Mouse (Mus musculus): ENCODE data around the gene Cox5a. TPM values are rescaled to one million over a fixed set of nuclear protein-coding genes. Genes with fewer than 3 reads are reported as not detected.
A peak's percentile ranks its signal among the peaks of the same experiment; 100 is the strongest.

Cox5a gene
- total and polyA plus RNA-seq, 2 experiments from 2014 or later = 1,154 to 4,139 TPM

- DNase-seq (ENCODE audit: low spot score) (peak; percentile 68), ATAC-seq (ENCODE audit: insufficient read depth, low read depth) (no peak)
- no peaks in the 10 kb centered on the region for H3K27me3 ChIP-seq (ENCODE audit: control insufficient read depth, insufficient read depth, low read length)
- 8% methylated on average over 3 of the region's 3 CpGs for WGBS
- H3K4me3 ChIP-seq (ENCODE audit: low read depth, low read length) = no peak overlapping the region
- no peaks in the 10 kb centered on the region for H3K36me3 ChIP-seq (replicated peaks; ENCODE audit: control insufficient read depth, insufficient read depth, low read length)
- TF ChIP-seq CTCF (IDR thresholded peaks at IDR 0.05; ENCODE audit: low read depth) (peak; percentile 83), EP300 (IDR thresholded peaks at IDR 0.05; ENCODE audit: low read depth) (no peak)
- no peak overlapping the region for H3K4me2 ChIP-seq (ENCODE audit: low read depth, low read length)
- 0 out of 2 replicates have a peak, but pooled peaks cover 4% of the 10 kb centered on the region for H3K4me1 ChIP-seq (ENCODE audit: control insufficient read depth, insufficient read depth)
- H3K9ac ChIP-seq (replicated peaks; ENCODE audit: low read depth, low read length) = no peak overlapping the region
- H3K27ac ChIP-seq (ENCODE audit: low read depth) = no peak overlapping the region
- no peaks in the 10 kb centered on the region for H3K9me3 ChIP-seq (replicated peaks; ENCODE audit: control insufficient read depth, low read length)
Observed at GRCm38 (mm10) chr9:57517113-57517512, 4.0 kb upstream of the Cox5a start.

GRCm38 (mm10) chr9:57520375-57521055 lies 559 bp upstream of the Cox5a start:
- WGBS = 29% methylated on average over 16 of the region's 16 CpGs
- DNase-seq (ENCODE audit: low spot score) = peak; percentile 14
- Histone ChIP-seq H3K4me3 (ENCODE audit: low read depth, low read length) (peak overlapping the region; percentile 100), H3K4me1 (ENCODE audit: control insufficient read depth, insufficient read depth) (peaks cover 27% of the 10 kb centered on the region; the same call in 1 of the 2 replicates), H3K27me3 (ENCODE audit: control insufficient read depth, insufficient read depth, low read length) (no peaks in the 10 kb centered on the region), H3K27ac (ENCODE audit: low read depth) (peak overlapping the region; percentile 100), H3K4me2 (ENCODE audit: low read depth, low read length) (peak overlapping the region; percentile 60), H3K9me3 (replicated peaks; ENCODE audit: control insufficient read depth, low read length) (no peaks in the 10 kb centered on the region), H3K36me3 (replicated peaks; ENCODE audit: control insufficient read depth, insufficient read depth, low read length) (no peaks in the 10 kb centered on the region), H3K9ac (replicated peaks; ENCODE audit: low read depth, low read length) (peak overlapping the region; percentile 100)
- peak; percentile 16; the same call in 1 of the 2 replicates for TF ChIP-seq CTCF (IDR thresholded peaks at IDR 0.05; ENCODE audit: low read depth)
- TF ChIP-seq EP300 (IDR thresholded peaks at IDR 0.05; ENCODE audit: low read depth) = no peak
- ATAC-seq (ENCODE audit: insufficient read depth, low read depth) = no peak; the same call in 1 of the 2 replicates

GRCm38 (mm10) chr9:57522114-57522860 lies 1.2 kb downstream of the Cox5a start:
- Histone ChIP-seq H3K4me1 (ENCODE audit: control insufficient read depth, insufficient read depth) (peaks cover 38% of the 10 kb centered on the region; the same call in 1 of the 2 replicates), H3K36me3 (replicated peaks; ENCODE audit: control insufficient read depth, insufficient read depth, low read length) (0 out of 2 replicates have a peak, but pooled peaks cover 6% of the 10 kb centered on the region), H3K4me3 (ENCODE audit: low read depth, low read length) (peak overlapping the region; percentile 100), H3K9me3 (replicated peaks; ENCODE audit: control insufficient read depth, low read length) (no peaks in the 10 kb centered on the region), H3K27ac (ENCODE audit: low read depth) (peak overlapping the region; percentile 100), H3K9ac (replicated peaks; ENCODE audit: low read depth, low read length) (peak overlapping the region; percentile 100), H3K27me3 (ENCODE audit: control insufficient read depth, insufficient read depth, low read length) (no peaks in the 10 kb centered on the region), H3K4me2 (ENCODE audit: low read depth, low read length) (peak overlapping the region; percentile 60)
- WGBS = 12% methylated on average over 7 of the region's 7 CpGs
- DNase-seq (ENCODE audit: low spot score) (no peak), ATAC-seq (ENCODE audit: insufficient read depth, low read depth) (no peak)
- TF ChIP-seq CTCF (IDR thresholded peaks at IDR 0.05; ENCODE audit: low read depth) = no peak
- no peak for TF ChIP-seq EP300 (IDR thresholded peaks at IDR 0.05; ENCODE audit: low read depth)

- DNase-seq (ENCODE audit: low spot score) (no peak), ATAC-seq (ENCODE audit: insufficient read depth, low read depth) (no peak)
- Histone ChIP-seq H3K4me2 (ENCODE audit: low read depth, low read length) (peak overlapping the region; percentile 60), H3K9ac (replicated peaks; ENCODE audit: low read depth, low read length) (peak overlapping the region; percentile 100), H3K4me3 (ENCODE audit: low read depth, low read length) (peak overlapping the region; percentile 100), H3K36me3 (replicated peaks; ENCODE audit: control insufficient read depth, insufficient read depth, low read length) (0 out of 2 replicates have a peak, but pooled peaks cover 6% of the 10 kb centered on the region), H3K27me3 (ENCODE audit: control insufficient read depth, insufficient read depth, low read length) (no peaks in the 10 kb centered on the region), H3K4me1 (ENCODE audit: control insufficient read depth, insufficient read depth) (peaks cover 38% of the 10 kb centered on the region; the same call in 1 of the 2 replicates), H3K27ac (ENCODE audit: low read depth) (peak overlapping the region; percentile 100), H3K9me3 (replicated peaks; ENCODE audit: control insufficient read depth, low read length) (no peaks in the 10 kb centered on the region)
- TF ChIP-seq EP300 (IDR thresholded peaks at IDR 0.05; ENCODE audit: low read depth) (no peak), CTCF (IDR thresholded peaks at IDR 0.05; ENCODE audit: low read depth) (no peak)
- WGBS = 56% methylated on average over 4 of the region's 4 CpGs
Observed at GRCm38 (mm10) chr9:57522861-57523246, 1.8 kb downstream of the Cox5a start.

GRCm38 (mm10) chr9:57523754-57524153 lies 2.7 kb downstream of the Cox5a start:
- TF ChIP-seq CTCF (IDR thresholded peaks at IDR 0.05; ENCODE audit: low read depth) = peak; percentile 49
- no peak for TF ChIP-seq EP300 (IDR thresholded peaks at IDR 0.05; ENCODE audit: low read depth)
- no peak overlapping the region for H3K27ac ChIP-seq (ENCODE audit: low read depth)
- ATAC-seq (ENCODE audit: insufficient read depth, low read depth) (no peak), DNase-seq (ENCODE audit: low spot score) (peak; percentile 62)
- peaks cover 38% of the 10 kb centered on the region; the same call in 1 of the 2 replicates for H3K4me1 ChIP-seq (ENCODE audit: control insufficient read depth, insufficient read depth)
- H3K4me3 ChIP-seq (ENCODE audit: low read depth, low read length) = 0 out of 2 replicates have a peak overlapping the region, but pooled peaks have one; percentile 13
- 0 out of 2 replicates have a peak, but pooled peaks cover 6% of the 10 kb centered on the region for H3K36me3 ChIP-seq (replicated peaks; ENCODE audit: control insufficient read depth, insufficient read depth, low read length)
- no peaks in the 10 kb centered on the region for H3K9me3 ChIP-seq (replicated peaks; ENCODE audit: control insufficient read depth, low read length)
- 74% methylated on average over 1 of the region's 1 CpGs for WGBS
- H3K9ac ChIP-seq (replicated peaks; ENCODE audit: low read depth, low read length) = no peak overlapping the region
- peak overlapping the region; percentile 60 for H3K4me2 ChIP-seq (ENCODE audit: low read depth, low read length)
- H3K27me3 ChIP-seq (ENCODE audit: control insufficient read depth, insufficient read depth, low read length) = no peaks in the 10 kb centered on the region
